Mouse (Mus musculus): ENCODE results near the gene Cd8b1.

GRCm38 (mm10) chr6:71338941-71339340, 16.4 kb downstream of the Cd8b1 start:
- TF ChIP-seq POLR2A (IDR thresholded peaks at IDR 0.05; ENCODE audit: borderline replicate concordance, insufficient read depth, low read length): no peak
- TF ChIP-seq CTCF (IDR thresholded peaks at IDR 0.05; ENCODE audit: borderline replicate concordance, insufficient read depth, low read depth, low read length): no peak

Measured in cerebellum, adult 2 months (tissue).